ENCODE assay signal across 25 mouse cellular contexts in the genomic region with DNA sequence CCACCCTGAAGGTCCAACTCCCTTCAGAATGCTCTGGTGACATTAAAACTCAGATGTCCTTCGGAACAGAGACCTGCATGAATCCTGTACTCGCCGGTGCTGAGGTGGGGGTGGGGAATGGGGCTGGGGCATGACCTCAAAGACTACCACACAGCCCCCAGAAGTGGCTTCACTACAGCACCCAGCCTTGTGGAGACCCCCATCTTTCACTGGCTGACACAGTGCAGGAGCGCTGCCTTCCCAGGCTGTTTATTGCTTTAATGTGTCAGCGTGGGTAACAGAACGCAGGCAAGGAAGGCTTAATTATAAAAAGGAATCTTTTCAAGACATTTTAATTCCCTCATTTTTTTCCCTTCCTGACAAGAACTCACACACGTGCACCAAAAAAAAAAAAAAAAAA.
"Had no signal": no experiment of that assay in that cellular context is flagged by ENCODE, and none has a peak within 500 bp of the region (broad histone marks: within the 10 kb centered on the region; RNA-seq: fewer than 3 reads in every experiment).

No protein-coding gene starts in this region.

- H3K27ac ChIP-seq: gastrocnemius, adult 2 months; hindbrain, embryonic 10.5 days; hindbrain, embryonic 12.5 days; hindbrain, embryonic 14.5 days; layer of hippocampus, adult 2 months; left cerebral cortex, adult 2 months; liver, embryonic 13.5 days; liver, embryonic 15.5 days had no signal

- H3K36me3 ChIP-seq: heart, embryonic 12.5 days; hindbrain, embryonic 10.5 days; hindbrain, embryonic 12.5 days; liver, embryonic 13.5 days; liver, embryonic 15.5 days had no signal

- DNase-seq: gastrocnemius, adult 2 months; gastrocnemius, postnatal 10 days; gastrocnemius, postnatal 25 days; heart, adult 18-20 months; heart, postnatal 10 days; heart, postnatal 4 days; kidney, adult 18-20 months; kidney, adult 8-10 months; kidney, postnatal 10 days; kidney, postnatal 25 days; kidney, postnatal 4 days; liver; liver, embryonic 13.5 days; liver, postnatal 0 days had no signal

- H3K4me1 ChIP-seq: liver, embryonic 13.5 days had no signal

- H3K4me2 ChIP-seq: heart, embryonic 12.5 days; hindbrain, embryonic 12.5 days; hindbrain, embryonic 14.5 days; liver, embryonic 11.5 days; liver, embryonic 13.5 days; liver, embryonic 15.5 days had no signal

- ATAC-seq: hindbrain, embryonic 16.5 days; inflammation-experienced regulatory T-cells, adult 6 months; intestine, postnatal 0 days; liver, postnatal 0 days had no signal

- H3K9ac ChIP-seq: heart, embryonic 12.5 days; hindbrain, embryonic 12.5 days; hindbrain, embryonic 14.5 days; liver, embryonic 13.5 days; liver, embryonic 15.5 days; liver, postnatal 0 days had no signal

- H3K27me3 ChIP-seq: liver, embryonic 13.5 days; liver, embryonic 15.5 days had no signal

- H3K9me3 ChIP-seq: heart, embryonic 12.5 days; hindbrain, embryonic 10.5 days; hindbrain, embryonic 12.5 days; liver, embryonic 13.5 days; liver, embryonic 15.5 days had no signal

- H3K4me3 ChIP-seq: gastrocnemius, adult 2 months; heart, embryonic 12.5 days; hindbrain, embryonic 10.5 days; hindbrain, embryonic 12.5 days; layer of hippocampus, adult 2 months; left cerebral cortex, adult 2 months; liver, embryonic 13.5 days; liver, embryonic 15.5 days had no signal
